ENCODE assay signal across 10 mouse cellular contexts in the genomic region with DNA sequence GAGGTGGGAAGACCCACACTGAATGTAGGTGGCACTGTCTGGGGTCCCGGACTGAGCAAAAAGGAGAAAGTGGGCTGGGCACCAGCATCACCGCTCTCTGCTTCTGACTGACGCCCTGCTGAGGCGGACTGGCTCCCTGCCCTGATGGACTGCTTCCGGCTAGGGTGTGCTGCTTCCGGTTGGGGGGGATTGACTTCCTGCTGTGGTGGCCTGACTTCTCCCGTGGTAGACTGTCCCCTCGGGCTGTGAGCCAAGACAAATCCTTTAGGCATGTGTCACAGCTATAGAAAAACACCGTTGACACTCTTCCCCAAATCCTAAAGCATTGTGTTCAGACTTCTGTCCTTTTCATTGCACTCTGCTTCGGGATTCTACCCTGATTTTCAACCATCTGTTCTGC. TPM values are rescaled to one million over a fixed set of nuclear protein-coding genes. Genes with fewer than 3 reads are reported as not detected.
A peak's percentile ranks its signal among the peaks of the same experiment; 100 is the strongest.
DNase-seq lines count a peak whose midpoint lies in the region; ATAC-seq lines count a peak whose summit lies in the region.
"Had no signal": no experiment of that assay in that cellular context is flagged by ENCODE, and none has a peak within 500 bp of the region (broad histone marks: within the 10 kb centered on the region; RNA-seq: fewer than 3 reads in every experiment).

No protein-coding gene starts in this region.

- H3K4me1 ChIP-seq in kidney, embryonic 14.5 days (ENCODE audit: control insufficient read depth, insufficient read depth, low read length) = peaks cover 4% of the 10 kb centered on the region; the same call in 1 of the 2 replicates
- H3K4me1 ChIP-seq in neural tube, embryonic 15.5 days = no peaks in the 10 kb centered on the region

- H3K36me3 ChIP-seq in kidney, embryonic 14.5 days (ENCODE audit: control insufficient read depth, insufficient read depth, low read length) = no peaks in the 10 kb centered on the region
- no peaks in the 10 kb centered on the region for H3K36me3 ChIP-seq in neural tube, embryonic 15.5 days
- H3K36me3 ChIP-seq: heart, embryonic 13.5 days; limb, embryonic 13.5 days had no signal

- no peak overlapping the region for H3K4me3 ChIP-seq in kidney, embryonic 14.5 days (ENCODE audit: low read length)
- no peak overlapping the region for H3K4me3 ChIP-seq in neural tube, embryonic 15.5 days (replicated peaks)
- H3K4me3 ChIP-seq: heart, embryonic 13.5 days; limb, embryonic 13.5 days had no signal

- no peak overlapping the region for H3K9ac ChIP-seq in kidney, embryonic 14.5 days (ENCODE audit: low read depth, low read length)
- H3K9ac ChIP-seq in neural tube, embryonic 15.5 days (replicated peaks) = no peak overlapping the region
- H3K9ac ChIP-seq: heart, embryonic 13.5 days; limb, embryonic 13.5 days had no signal

- no peak overlapping the region for H3K4me2 ChIP-seq in kidney, embryonic 14.5 days (replicated peaks; ENCODE audit: low read depth, low read length)
- H3K4me2 ChIP-seq in neural tube, embryonic 15.5 days = no peak overlapping the region
- H3K4me2 ChIP-seq: heart, embryonic 13.5 days; limb, embryonic 13.5 days had no signal

- H3K27ac ChIP-seq in kidney, embryonic 14.5 days (ENCODE audit: low read depth, low read length) = no peak overlapping the region; the same call in 1 of the 2 replicates
- H3K27ac ChIP-seq in neural tube, embryonic 15.5 days (replicated peaks) = no peak overlapping the region
- H3K27ac ChIP-seq: heart, embryonic 13.5 days; limb, embryonic 13.5 days had no signal

- peak; percentile 57; the same call in 1 of the 2 replicates for ATAC-seq in kidney, embryonic 14.5 days (ENCODE audit: low FRiP score, low TSS enrichment)
- no peak for ATAC-seq in neural tube, embryonic 15.5 days (ENCODE audit: low FRiP score)

- H3K27me3 ChIP-seq in kidney, embryonic 14.5 days (ENCODE audit: control insufficient read depth, insufficient read depth, low read length) = no peaks in the 10 kb centered on the region
- no peaks in the 10 kb centered on the region for H3K27me3 ChIP-seq in neural tube, embryonic 15.5 days (replicated peaks)
- H3K27me3 ChIP-seq: heart, embryonic 13.5 days; limb, embryonic 13.5 days had no signal

- no peaks in the 10 kb centered on the region for H3K9me3 ChIP-seq in kidney, embryonic 14.5 days (ENCODE audit: control insufficient read depth, low read length)
- H3K9me3 ChIP-seq in neural tube, embryonic 15.5 days (replicated peaks) = no peaks in the 10 kb centered on the region
- H3K9me3 ChIP-seq: heart, embryonic 13.5 days; limb, embryonic 13.5 days had no signal

- WGBS in kidney, embryonic 14.5 days = 62% methylated on average over 10 of the region's 10 CpGs
- WGBS in neural tube, embryonic 15.5 days = 74% methylated on average over 10 of the region's 10 CpGs

- DNase-seq in right cerebral cortex, postnatal 4 days = peak; percentile 22
- DNase-seq in right cerebral cortex, adult 18-20 months = no peak
- DNase-seq in heart, adult 8-10 months (ENCODE audit: low spot score) = peak; percentile 59
- DNase-seq in skeletal muscle tissue, adult 2 months (ENCODE audit: low read depth, low spot score) = peak; percentile 19
- DNase-seq in embryo, embryonic 9.5 days (ENCODE audit: extremely low spot score) = no peak
- DNase-seq: cerebellum, adult 18-20 months had no signal

RNA-seq across cellular contexts. Expression of a gene that starts 26.0 kb away (rescaled TPM):
- 10 to 100 TPM; 14.5 to 17.3 (median 15.5) TPM for total RNA-seq in heart, adult 8-10 months (2022)
- 41.7 and 49.8 TPM in 2 replicates for polyA plus RNA-seq in kidney, embryonic 14.5 days (2014; fragmentation: Nextera tagmentation; extraction: Ambion mirVana)
- 5.9 and 6.3 TPM in 2 replicates for polyA plus RNA-seq in neural tube, embryonic 15.5 days (2015; fragmentation: Nextera tagmentation; extraction: Ambion mirVana)

Comparison
In these comparisons a context has a peak if more than half of its experiments do, and no peak if none do; other contexts are left out.
1. DNase-seq: peak in right cerebral cortex, postnatal 4 days (single experiment), heart, adult 8-10 months (single experiment) and skeletal muscle tissue, adult 2 months (single experiment); none in right cerebral cortex, adult 18-20 months (single experiment) and embryo, embryonic 9.5 days (single experiment).